Mouse (Mus musculus) right cerebral cortex, adult 2 months (tissue): Measurements from ENCODE around the gene Mlc1.

Source experiments
- DNase-seq, 2 experiments: peaks; one replicate each; pipeline ENCODE4 v3.0.0; 2021 to 2022; ENCODE audit warnings: low spot score in 2 of 2

Mlc1 gene

GRCm38 (mm10) chr15:88978281-88979137, at the start of gene Mlc1:
Mlc1 (minus strand) TSS chr15:88979007.
- DNase-seq: peak in 1 of 2 experiments; percentile 29

DNA sequence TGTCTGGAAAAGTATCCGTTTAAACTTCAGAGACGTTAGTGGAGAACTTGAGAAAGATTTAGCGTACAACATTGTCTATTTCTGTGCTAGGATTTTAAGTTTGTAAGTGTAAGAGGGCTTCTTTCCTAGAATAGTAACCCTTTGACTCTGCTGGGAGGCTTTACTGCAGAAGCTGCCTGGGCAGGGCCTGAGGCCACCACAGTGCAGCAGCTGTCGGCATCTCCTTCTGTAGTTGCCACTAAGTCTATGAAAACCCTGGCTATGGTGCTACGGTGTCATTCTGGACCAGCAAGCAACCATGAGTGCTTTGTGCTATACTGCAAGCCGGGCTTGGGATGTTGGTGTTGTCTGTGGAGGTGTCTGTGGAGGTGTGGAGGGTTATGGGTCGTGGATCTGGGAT, 41.7 kb upstream of the Mlc1 start:
- no peak for DNase-seq

GRCm38 (mm10) chr15:89020085-89020484, 41.3 kb upstream of the Mlc1 start:
- no peak for DNase-seq

- DNase-seq: no peak
These were observed 37.9 kb upstream of the Mlc1 start for GRCm38 (mm10) chr15:89016722-89017121.

- DNase-seq: no peak
These were observed 29.0 kb upstream of the Mlc1 start for GRCm38 (mm10) chr15:89007781-89008180.

- no peak for DNase-seq
These were observed 28.2 kb upstream of the Mlc1 start for GRCm38 (mm10) chr15:89007002-89007401.

- no peak for DNase-seq
These were observed 22.4 kb upstream of the Mlc1 start for GRCm38 (mm10) chr15:89001245-89001644.

GRCm38 (mm10) chr15:89000367-89000766, 21.6 kb upstream of the Mlc1 start:
- no peak for DNase-seq

DNA sequence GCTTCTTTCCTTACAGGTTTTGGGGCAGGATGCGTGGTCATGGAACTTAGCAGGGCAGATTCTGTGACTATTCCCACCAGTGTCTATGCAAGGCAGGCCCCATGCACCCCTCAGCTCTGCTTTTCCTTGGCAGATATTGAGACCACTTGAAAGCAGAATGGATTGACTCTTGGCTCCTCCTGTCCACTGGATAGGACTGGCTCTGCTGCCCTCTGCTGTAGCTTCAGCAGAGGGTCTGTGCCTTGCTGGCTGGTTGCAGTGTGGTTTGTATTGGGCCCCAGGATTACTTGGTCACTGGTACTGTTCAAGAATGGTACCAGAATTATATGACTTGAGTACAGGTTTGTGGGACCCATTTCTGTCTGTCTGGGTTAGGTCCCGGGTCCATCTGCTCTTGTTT, 20.3 kb upstream of the Mlc1 start:
- DNase-seq: no peak

DNA sequence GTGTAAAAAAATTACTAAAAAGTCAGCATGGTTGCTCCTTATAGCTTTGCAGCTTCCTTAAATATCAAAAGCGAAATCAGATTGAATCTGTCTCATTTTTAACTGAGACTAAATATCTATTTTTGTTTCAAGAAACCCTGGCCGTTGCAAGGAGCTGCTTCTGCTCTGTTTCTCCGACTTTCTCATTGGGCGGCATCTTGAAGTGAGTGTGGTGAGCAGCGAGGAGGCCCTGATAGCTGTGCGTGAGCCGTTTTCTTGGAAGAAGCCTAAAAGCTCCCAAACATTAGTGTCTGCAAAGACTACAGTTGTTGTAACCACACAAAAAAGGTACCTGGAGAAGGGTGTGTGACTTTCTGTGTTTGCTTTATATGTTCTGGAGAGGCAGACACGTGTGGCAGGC, 19.8 kb upstream of the Mlc1 start:
- DNase-seq: no peak

- no peak for DNase-seq
These were observed 10.4 kb upstream of the Mlc1 start for GRCm38 (mm10) chr15:88989236-88989635.

DNA sequence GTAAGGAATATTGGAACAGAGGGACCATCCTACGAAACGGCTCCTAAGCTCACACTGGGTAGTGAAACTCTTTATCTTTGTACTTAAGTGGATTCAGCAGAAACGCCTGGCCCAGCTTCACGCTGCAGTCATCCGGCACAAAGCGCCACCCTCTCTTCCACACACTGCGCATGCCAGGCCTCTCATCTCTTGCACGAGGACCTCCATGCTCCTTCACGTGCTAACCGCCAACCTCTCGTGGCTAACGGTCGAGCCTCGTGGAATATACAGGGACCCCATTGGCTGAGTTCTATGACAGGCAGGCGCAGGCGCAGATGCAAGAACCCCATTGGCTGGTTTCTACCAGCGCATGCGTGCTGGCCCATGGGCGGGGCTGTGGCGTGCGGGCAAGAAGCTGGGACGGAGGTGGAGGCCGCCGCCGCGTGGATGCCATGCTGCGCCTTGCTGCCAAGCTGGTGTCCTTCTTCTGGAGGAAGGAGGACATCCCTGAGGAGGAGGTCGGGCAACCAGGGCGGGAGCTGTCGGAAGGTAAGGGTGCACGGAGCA, 3.8 kb upstream of the Mlc1 start, which contains the start of gene Mov10l1:
Gene Mov10l1, plus strand, starts transcription at position 376 of the 546 bp plus-strand sequence.
- no peak for DNase-seq

DNA sequence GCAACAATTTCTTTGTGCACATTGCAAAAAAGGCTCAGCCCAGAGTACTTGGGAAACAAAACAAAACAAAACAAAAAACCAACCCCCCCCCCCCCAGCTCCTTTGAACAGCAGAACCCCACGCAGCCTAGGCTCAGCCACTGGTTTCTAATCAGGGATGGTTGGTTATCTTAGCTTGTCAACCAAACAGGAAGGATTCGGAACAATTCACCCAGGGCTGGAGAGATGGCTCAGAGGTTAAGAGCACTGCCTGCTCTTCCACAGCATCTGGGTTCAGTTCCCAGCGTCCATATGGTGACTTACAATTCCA, 285 bp upstream of the Mlc1 start:
- no peak for DNase-seq

DNA sequence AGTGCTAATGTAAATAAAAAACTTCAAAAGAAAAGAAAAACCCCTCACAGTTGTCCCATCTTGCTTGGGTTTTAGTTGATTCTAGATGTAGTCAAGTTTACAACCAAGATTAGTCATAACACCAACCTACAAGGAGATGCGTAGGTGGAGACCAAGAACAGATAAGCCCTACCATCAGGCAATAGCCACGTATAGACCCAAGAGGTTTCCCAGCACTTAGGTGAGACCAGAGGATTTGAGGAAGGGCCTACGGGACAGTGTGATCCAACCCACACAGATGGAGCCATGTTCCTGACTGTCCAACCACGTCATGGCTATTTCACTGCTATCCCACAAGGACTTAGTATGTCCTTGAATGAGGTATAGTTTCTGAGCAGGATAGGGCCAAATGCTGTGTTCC, 6.5 kb downstream of the Mlc1 start:
- DNase-seq: no peak

DNA sequence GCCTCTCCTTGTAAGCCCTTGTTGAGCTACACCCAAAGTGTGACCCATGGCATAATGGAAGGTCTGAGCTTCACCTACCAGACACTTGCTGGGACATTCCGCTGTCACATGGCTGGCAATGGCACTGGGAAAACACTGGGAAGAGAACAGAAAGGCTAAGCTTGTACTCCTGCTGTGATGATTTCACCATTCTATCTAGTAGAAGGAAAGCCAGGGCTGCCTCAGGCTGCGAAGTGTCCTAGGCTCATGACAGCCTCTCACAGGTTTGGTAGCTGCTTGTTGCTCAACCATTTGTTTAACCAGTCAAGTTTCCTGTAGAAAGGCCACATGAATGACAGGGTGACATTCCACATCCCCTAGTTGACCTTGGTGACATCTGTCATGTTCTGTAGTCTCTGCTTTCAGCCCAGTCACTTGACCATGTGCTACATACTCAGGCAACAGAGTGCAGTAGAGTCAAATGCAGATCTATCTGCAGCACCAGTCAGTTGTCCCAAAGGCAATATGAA, 14.7 kb downstream of the Mlc1 start:
- DNase-seq: no peak

DNA sequence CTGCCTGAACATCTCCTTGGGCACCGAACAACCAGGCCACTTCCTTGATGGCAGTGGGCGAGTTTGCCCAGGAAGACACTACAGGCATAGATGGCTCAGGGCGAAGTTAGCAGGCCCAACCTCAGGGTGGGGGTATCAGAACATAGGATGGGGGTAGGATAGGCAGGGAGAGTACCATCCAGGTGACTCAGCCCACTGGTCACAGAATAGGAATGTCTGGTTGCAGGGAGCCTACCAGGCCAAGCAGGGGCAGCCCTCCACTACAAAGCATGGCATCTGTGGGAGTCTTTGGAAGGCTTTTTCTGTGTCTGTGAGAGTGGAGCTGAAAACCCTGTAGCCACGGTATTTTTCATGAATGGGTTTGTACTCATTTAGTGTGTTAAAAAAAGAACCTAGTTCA, 21.3 kb downstream of the Mlc1 start:
- DNase-seq: no peak

GRCm38 (mm10) chr15:88955342-88955741, 23.5 kb downstream of the Mlc1 start:
- no peak for DNase-seq

DNA sequence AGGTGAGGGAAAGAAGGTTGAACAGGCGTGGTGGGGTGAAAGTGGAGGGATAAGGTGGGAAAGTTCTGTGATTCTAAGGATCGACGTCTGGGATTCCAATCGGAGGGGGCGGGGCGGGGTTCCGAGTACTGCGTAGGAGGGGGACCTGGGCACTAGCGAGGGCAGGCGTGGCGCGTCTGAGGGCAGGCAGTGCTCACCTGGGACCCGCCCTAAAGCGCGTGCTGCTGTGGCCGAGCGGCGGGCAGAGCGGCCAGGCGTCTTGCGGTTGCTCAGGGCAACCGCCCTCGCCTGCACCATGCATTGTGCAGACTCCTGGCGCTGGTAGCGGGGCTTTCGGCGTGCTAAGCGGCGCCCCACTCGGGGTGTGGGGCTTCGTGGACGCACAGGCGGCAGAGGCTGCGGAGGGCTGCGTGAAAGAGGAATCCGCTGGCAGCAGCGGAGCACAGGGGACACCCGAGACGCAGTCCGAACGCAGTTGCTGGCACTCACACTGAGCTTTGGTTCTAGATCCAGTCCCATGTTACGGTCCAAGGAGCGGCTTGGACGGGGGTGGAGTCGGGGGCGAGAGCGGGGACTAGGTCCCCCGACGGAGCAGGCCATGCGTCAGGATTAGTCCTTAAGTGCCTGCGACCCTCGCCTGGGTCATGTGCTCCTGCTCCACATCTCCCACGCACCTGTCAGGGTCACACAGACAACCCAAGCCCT, 24.3 kb downstream of the Mlc1 start, which contains the start of gene Ttll8:
Gene Ttll8, minus strand, starts transcription at position 51 of the 705 bp plus-strand sequence.
- peak in 1 of 2 experiments; percentile 26 for DNase-seq

DNA sequence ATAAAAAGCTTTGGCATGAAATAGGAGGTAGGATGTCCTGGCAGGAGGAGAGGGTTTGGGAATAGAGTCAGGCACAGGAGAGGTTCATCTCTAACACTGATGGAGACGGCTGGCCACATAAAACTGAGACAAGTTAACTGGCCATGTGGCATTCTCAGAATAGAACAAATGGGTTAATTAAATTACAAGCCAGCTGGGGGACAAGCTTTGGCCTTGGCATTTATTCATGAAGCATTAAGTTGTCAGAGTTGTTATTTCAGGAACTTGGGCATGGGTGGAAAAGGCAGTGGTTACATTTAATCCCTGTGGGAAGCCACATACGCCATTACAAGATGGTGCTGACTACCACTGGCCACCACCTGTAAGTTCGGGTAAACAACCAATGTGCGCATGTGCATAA, 27.6 kb downstream of the Mlc1 start:
- no peak for DNase-seq

GRCm38 (mm10) chr15:88946851-88947250, 32.0 kb downstream of the Mlc1 start:
- DNase-seq: no peak

DNA sequence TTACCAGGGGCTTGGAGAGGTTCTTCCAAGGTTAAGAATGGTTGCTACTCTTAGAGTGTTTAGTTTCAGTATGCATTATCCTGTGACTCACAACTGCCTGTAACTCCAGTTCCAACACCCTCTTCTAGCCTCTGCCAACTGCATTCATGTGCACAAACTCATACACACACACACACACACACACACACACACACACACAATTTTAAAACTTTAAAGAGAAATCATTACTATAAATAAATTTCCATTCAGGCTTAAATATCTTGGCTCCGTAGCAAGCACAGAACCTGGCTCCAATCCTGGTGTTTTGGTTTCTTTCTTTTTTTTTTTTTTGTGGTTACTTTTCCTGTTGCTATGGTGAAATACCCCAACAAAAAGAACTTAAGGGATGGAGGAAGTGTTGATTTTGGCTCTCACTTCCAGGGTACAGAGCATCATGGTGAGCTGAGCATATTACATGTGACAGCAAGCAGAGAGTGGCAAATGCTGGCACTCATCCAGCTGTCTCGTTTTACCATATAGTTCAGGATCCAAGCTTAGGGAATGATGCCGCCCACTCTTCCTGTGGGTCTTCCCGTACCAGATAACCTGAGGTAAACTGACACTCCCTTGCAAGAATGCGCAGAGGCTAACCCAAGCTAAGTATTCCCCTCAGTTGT, 34.8 kb downstream of the Mlc1 start:
- DNase-seq: peak; percentile 24 to 27

DNA sequence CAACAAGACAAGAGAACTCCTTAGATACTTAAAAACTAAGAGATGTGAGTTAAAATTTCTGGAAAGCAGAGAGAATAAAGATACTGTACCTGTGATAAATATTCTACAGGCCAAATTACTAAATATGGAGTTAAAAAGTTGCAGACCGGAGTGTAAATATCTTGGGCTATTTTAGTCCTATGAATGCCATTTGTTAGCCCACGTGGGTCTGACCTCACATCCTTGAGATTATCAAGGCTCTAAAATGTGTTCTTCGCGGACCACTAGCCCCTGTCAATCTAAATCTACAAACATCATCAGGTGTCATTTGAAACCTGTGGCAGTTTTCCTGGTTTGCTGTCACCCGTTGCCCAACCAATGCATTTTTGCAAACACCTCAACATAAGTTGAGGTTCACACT, 36.0 kb downstream of the Mlc1 start:
- no peak for DNase-seq
